Mouse (Mus musculus) cerebellum, adult 18-20 months (tissue): ENCODE measurements around the gene Olfr352.

Experiments
- DNase-seq, 2 experiments: peaks; one replicate each; pipeline ENCODE4 v3.0.0; 2021

Gene Olfr352

GRCm38 (mm10) chr2:36868160-36868559 is at the start of gene Olfr352:
Olfr352 (plus strand) TSS chr2:36868460.
- no peak for DNase-seq

GRCm38 (mm10) chr2:36846010-36846409 is 22.2 kb upstream of the Olfr352 start, which contains the start of gene Olfr350:
Olfr350 (plus strand) TSS chr2:36846310.
- no peak for DNase-seq

- no peak for DNase-seq
Measured at GRCm38 (mm10) chr2:36862560-36862959, 5.7 kb upstream of the Olfr352 start, which contains the start of gene Olfr351. Olfr351 (minus strand) TSS chr2:36862660.

GRCm38 (mm10) chr2:36892836-36893235 is 24.6 kb downstream of the Olfr352 start, which contains the start of gene Olfr353:
Olfr353 (minus strand) TSS chr2:36892936.
- no peak for DNase-seq

GRCm38 (mm10) chr2:36897114-36897513 is 28.9 kb downstream of the Olfr352 start:
- DNase-seq = no peak

- DNase-seq = no peak
Measured at GRCm38 (mm10) chr2:36905380-36905779, 37.1 kb downstream of the Olfr352 start, which contains the start of gene Olfr354. Olfr354 (plus strand) TSS chr2:36905680.
